Mouse (Mus musculus) thymus, postnatal 25 days (tissue): ENCODE data around the gene Scgb1b3.

ENCODE experiments used
- DNase-seq: peaks from one replicate; pipeline ENCODE4 v3.0.0; 2022

Scgb1b3 gene

GRCm38 (mm10) chr7:31375292-31375691, at the start of gene Scgb1b3:
Gene Scgb1b3 (plus strand): TSS chr7:31375592.
- no peak for DNase-seq

GRCm38 (mm10) chr7:31362022-31362560, 13.3 kb upstream of the Scgb1b3 start, which contains the start of gene Scgb2b3:
Gene Scgb2b3 (minus strand): TSS chr7:31362072.
- no peak for DNase-seq
